Mouse (Mus musculus) forebrain, embryonic 13.5 days (tissue): ENCODE data around the gene Ppp1r10. TPM values are rescaled to one million over a fixed set of nuclear protein-coding genes. Genes with fewer than 3 reads are reported as not detected.

Experiments
- ATAC-seq: fragments of 200-750 bp; cut with Nextera tagmentation; 2 replicates; pipeline ENCODE4 v1.8.0; 2017
- H3K27ac ChIP-seq: fragments of 300-500 bp; sonication (generic); 2 replicates; pipeline ENCODE4 v1.5.1; 2015; ENCODE audit warnings: inconsistent platforms, mild to moderate bottlenecking, moderate library complexity
- H3K27me3 ChIP-seq: fragments of 300-500 bp; sonication (generic); 2 replicates; pipeline ENCODE4 v1.6.1; 2015; ENCODE audit warnings: mild to moderate bottlenecking, inconsistent platforms
- H3K36me3 ChIP-seq: fragments of 300-500 bp; sonication (generic); 2 replicates; pipeline ENCODE4 v1.6.1; 2015; ENCODE audit warnings: mild to moderate bottlenecking, inconsistent platforms; ENCODE audit not compliant: poor library complexity, severe bottlenecking
- H3K4me1 ChIP-seq: fragments of 300-500 bp; sonication (generic); 2 replicates; pipeline ENCODE4 v1.6.1; 2015; ENCODE audit warnings: inconsistent platforms
- H3K4me2 ChIP-seq: fragments of 300-500 bp; sonication (generic); 2 replicates; pipeline ENCODE4 v1.6.1; 2015; ENCODE audit warnings: inconsistent platforms, mild to moderate bottlenecking, moderate library complexity
- H3K4me3 ChIP-seq: fragments of 300-500 bp; sonication (generic); 2 replicates; pipeline ENCODE4 v1.5.1; 2015; ENCODE audit warnings: mild to moderate bottlenecking, inconsistent platforms
- H3K9ac ChIP-seq: fragments of 300-500 bp; sonication (generic); 2 replicates; pipeline ENCODE4 v1.6.1; 2015; ENCODE audit warnings: mild to moderate bottlenecking, inconsistent platforms
- H3K9me3 ChIP-seq: fragments of 300-500 bp; sonication (generic); replicated peaks from 2 replicates; pipeline ENCODE4 v1.6.1; 2016; ENCODE audit warnings: inconsistent platforms
- WGBS: fragments of 180-500 bp; shearing (Covaris S2); methylation state at CpG from one replicate; pipeline ENCODE4 v1.1.7; 2015; 5-methylcytosine and 5-hydroxymethylcytosine counted together
- polyA plus RNA-seq: library from polyadenylated mRNA; unstranded; fragments of >200 nt; fragmentation: Nextera tagmentation; extraction: Ambion mirVana; gene quantifications from 2 replicates; pipeline ENCODE4 v1.2.1, GENCODE M21; 2015

Gene Ppp1r10
- polyA plus RNA-seq, 1 experiment from 2014 or later: 52.2 TPM

GRCm38 (mm10) chr17:35909186-35909918, 6.9 kb upstream of the Ppp1r10 start:
- no peaks in the 10 kb centered on the region for H3K27me3 ChIP-seq
- peak overlapping the region; percentile 74 for H3K4me3 ChIP-seq
- WGBS: 24% methylated on average over 20 of the region's 20 CpGs
- peak overlapping the region; percentile 85 for H3K9ac ChIP-seq
- peak overlapping the region; percentile 95 for H3K4me2 ChIP-seq
- no peaks in the 10 kb centered on the region for H3K9me3 ChIP-seq
- H3K36me3 ChIP-seq: peaks cover 72% of the 10 kb centered on the region
- peak; percentile 34 for ATAC-seq
- peak overlapping the region; percentile 85 for H3K27ac ChIP-seq
- H3K4me1 ChIP-seq: peaks cover 25% of the 10 kb centered on the region

GRCm38 (mm10) chr17:35909919-35910369, 6.3 kb upstream of the Ppp1r10 start, which contains the start of gene Atat1:
Atat1 (minus strand) TSS chr17:35910075.
- H3K27ac ChIP-seq: peak within 1 kb of the TSS; percentile 85
- no peaks in the 10 kb centered on the region for H3K9me3 ChIP-seq
- peaks cover 25% of the 10 kb centered on the region for H3K4me1 ChIP-seq
- H3K27me3 ChIP-seq: no peaks in the 10 kb centered on the region
- H3K4me3 ChIP-seq: peak within 1 kb of the TSS; percentile 74
- H3K4me2 ChIP-seq: peak within 1 kb of the TSS; percentile 95
- H3K36me3 ChIP-seq: peaks cover 68% of the 10 kb centered on the region
- H3K9ac ChIP-seq: peak within 1 kb of the TSS; percentile 85
- peak; percentile 94 for ATAC-seq
- WGBS: 3% methylated on average over 24 of the region's 25 CpGs

GRCm38 (mm10) chr17:35914975-35915374, 1.3 kb upstream of the Ppp1r10 start:
- no peak overlapping the region for H3K27ac ChIP-seq
- H3K36me3 ChIP-seq: peaks cover 32% of the 10 kb centered on the region; the same call in 1 of the 2 replicates
- H3K4me3 ChIP-seq: no peak overlapping the region
- ATAC-seq: no peak
- no peaks in the 10 kb centered on the region for H3K27me3 ChIP-seq
- H3K9me3 ChIP-seq: no peaks in the 10 kb centered on the region
- peaks cover 15% of the 10 kb centered on the region for H3K4me1 ChIP-seq
- 84% methylated on average over 6 of the region's 6 CpGs for WGBS
- no peak overlapping the region for H3K9ac ChIP-seq
- H3K4me2 ChIP-seq: peak overlapping the region; percentile 73

GRCm38 (mm10) chr17:35915538-35916296, 517 bp upstream of the Ppp1r10 start:
- peak overlapping the region; percentile 73 for H3K4me2 ChIP-seq
- peaks cover 23% of the 10 kb centered on the region for H3K4me1 ChIP-seq
- H3K27me3 ChIP-seq: no peaks in the 10 kb centered on the region
- H3K4me3 ChIP-seq: peak overlapping the region; percentile 76
- peak overlapping the region; percentile 63 for H3K9ac ChIP-seq
- peak overlapping the region; percentile 99 for H3K27ac ChIP-seq
- WGBS: 3% methylated on average over 28 of the region's 28 CpGs
- no peak; the same call in 1 of the 2 replicates for ATAC-seq
- H3K36me3 ChIP-seq: peaks cover 32% of the 10 kb centered on the region; the same call in 1 of the 2 replicates
- H3K9me3 ChIP-seq: no peaks in the 10 kb centered on the region

DNA sequence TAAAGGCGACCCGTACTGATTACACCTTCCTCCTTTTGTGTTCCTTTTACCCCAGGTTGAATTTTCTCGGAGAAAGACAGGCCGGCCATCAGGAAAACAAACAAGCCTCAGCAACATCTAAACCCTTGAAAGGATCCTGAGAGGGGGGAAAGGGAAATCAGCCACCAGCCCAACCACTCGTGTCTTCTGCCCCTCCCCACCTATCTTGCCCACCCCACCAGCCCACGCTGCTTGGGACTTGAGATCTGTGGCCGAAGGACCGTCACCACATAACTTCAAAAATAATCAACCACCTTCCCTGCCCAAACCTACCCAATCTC, 869 bp downstream of the Ppp1r10 start:
- Histone ChIP-seq H3K4me1 (peaks cover 35% of the 10 kb centered on the region), H3K27me3 (no peaks in the 10 kb centered on the region), H3K36me3 (peaks cover 18% of the 10 kb centered on the region; the same call in 1 of the 2 replicates), H3K27ac (peak overlapping the region; percentile 99), H3K9ac (peak overlapping the region; percentile 98), H3K9me3 (no peaks in the 10 kb centered on the region), H3K4me3 (peak overlapping the region; percentile 76), H3K4me2 (peak overlapping the region; percentile 79)
- ATAC-seq: no peak
- WGBS: 0% methylated on average over 8 of the region's 8 CpGs

- Histone ChIP-seq H3K27ac (peak overlapping the region; percentile 99), H3K9me3 (no peaks in the 10 kb centered on the region), H3K4me3 (peak overlapping the region; percentile 76), H3K9ac (peak overlapping the region; percentile 98), H3K36me3 (peaks cover 13% of the 10 kb centered on the region; the same call in 1 of the 2 replicates), H3K27me3 (no peaks in the 10 kb centered on the region), H3K4me2 (peak overlapping the region; percentile 79), H3K4me1 (peaks cover 35% of the 10 kb centered on the region)
- ATAC-seq: peak; percentile 11
- 0% methylated on average over 13 of the region's 13 CpGs for WGBS
Measured at GRCm38 (mm10) chr17:35917463-35918251, 1.4 kb downstream of the Ppp1r10 start.

DNA sequence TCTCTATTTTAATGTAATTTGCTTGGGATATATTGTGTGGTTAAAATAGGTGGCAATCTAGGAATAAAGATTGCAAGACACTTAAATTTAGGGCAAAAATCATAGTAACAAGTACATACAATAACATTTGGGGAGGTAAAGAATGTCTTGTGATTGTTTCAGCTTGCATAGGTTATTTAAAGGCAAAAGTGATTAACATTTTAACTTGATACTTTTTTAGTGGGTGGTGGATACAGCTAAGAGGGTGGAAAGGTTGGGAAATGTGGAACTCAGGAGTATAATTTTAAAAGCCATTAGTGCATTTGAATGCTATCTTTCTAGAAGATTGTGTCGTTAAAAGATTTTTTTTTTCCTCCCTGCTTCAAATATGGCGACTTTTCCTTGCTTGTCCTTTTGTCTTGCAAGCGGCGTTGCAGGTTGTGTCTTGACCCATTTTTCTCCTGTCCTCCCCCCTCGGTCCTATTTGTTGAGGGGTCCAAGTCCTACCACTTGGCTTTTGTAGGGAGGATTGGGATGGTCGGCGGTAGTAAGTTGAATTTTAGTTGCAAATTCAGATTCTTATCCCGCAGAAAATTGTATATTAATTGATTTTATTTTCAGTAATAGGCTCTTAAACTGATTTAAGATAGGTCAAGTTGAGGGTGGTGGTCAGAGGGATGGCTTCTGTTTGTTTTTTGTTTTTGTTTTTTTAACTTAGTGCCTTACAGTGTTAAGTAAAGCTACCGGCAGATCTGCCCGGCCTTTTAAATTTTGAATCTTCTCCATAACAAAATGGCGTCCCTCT, 2.2 kb downstream of the Ppp1r10 start:
- no peak for ATAC-seq
- under 1% methylated on average over 11 of the region's 11 CpGs for WGBS
- Histone ChIP-seq H3K4me2 (peak overlapping the region; percentile 79), H3K9me3 (no peaks in the 10 kb centered on the region), H3K27ac (peak overlapping the region; percentile 99), H3K4me3 (peak overlapping the region; percentile 76), H3K36me3 (peaks cover 12% of the 10 kb centered on the region), H3K4me1 (peaks cover 35% of the 10 kb centered on the region), H3K27me3 (no peaks in the 10 kb centered on the region), H3K9ac (peak overlapping the region; percentile 98)

DNA sequence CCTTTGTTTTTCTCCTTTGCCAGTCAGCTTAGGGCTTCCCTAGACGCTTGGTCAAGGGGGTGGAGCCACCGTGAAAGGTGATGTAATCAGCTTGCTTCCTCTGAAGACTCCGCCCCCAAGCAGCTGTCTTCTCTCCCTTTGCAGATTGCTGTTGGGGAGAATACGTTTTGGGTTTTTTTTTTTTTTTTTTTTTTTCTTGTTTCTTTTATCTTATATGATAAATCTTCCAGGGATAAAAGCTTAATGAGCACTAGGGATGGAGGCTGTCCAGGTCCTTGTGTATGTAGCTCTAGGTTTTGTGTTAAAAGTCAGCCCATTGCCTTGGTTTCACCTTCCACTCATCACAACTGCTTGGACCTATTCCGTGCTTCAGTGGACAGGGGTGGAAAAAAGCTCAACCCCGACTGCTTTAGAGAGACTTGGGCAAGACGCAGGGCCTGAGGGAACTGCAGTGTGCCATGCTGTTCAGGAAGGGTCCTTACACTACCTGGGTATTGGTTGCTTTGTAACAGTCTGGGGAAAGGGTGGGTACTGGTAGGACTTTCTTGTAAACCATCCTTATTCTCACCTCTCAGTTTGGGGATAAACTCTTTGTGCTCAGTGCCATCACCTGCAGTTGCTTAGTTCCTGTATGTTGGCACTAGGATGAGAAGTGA, 3.0 kb downstream of the Ppp1r10 start:
- Histone ChIP-seq H3K9ac (peak overlapping the region; percentile 98), H3K36me3 (peaks cover 16% of the 10 kb centered on the region), H3K4me3 (peak overlapping the region; percentile 76), H3K27me3 (no peaks in the 10 kb centered on the region), H3K9me3 (no peaks in the 10 kb centered on the region), H3K27ac (peak overlapping the region; percentile 99), H3K4me1 (peaks cover 35% of the 10 kb centered on the region), H3K4me2 (peak overlapping the region; percentile 79)
- WGBS: 10% methylated on average over 7 of the region's 7 CpGs
- ATAC-seq: peak; percentile 46

- H3K27me3 ChIP-seq: no peaks in the 10 kb centered on the region
- H3K4me3 ChIP-seq: peak overlapping the region; percentile 76
- peak overlapping the region; percentile 99 for H3K27ac ChIP-seq
- H3K4me2 ChIP-seq: peak overlapping the region; percentile 79
- H3K36me3 ChIP-seq: peaks cover 19% of the 10 kb centered on the region
- 50% methylated on average over 6 of the region's 6 CpGs for WGBS
- peak overlapping the region; percentile 98 for H3K9ac ChIP-seq
- H3K4me1 ChIP-seq: peaks cover 35% of the 10 kb centered on the region
- H3K9me3 ChIP-seq: no peaks in the 10 kb centered on the region
- ATAC-seq: no peak
Measured at GRCm38 (mm10) chr17:35919864-35920301, 3.6 kb downstream of the Ppp1r10 start.

DNA sequence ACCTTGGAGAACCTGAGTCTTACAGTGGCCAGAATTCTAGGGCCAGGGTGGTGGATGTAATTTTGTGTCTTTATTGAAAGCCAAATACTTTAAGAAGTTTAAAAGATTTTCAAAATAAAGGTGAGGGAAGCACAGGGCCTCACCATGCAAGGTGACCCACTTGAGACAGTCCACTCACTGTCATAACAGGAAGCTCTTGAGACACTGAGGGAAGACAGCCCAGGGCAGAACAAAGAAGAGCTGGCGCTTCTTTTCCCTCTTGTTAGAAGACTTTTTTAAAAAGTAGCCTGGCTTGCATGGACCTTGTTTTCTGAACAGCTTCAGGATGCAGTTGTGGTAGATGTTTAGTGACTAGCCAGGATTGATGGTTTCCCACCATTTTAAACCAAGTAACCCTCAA, 4.2 kb downstream of the Ppp1r10 start:
- peak overlapping the region; percentile 99 for H3K27ac ChIP-seq
- H3K4me1 ChIP-seq: peaks cover 32% of the 10 kb centered on the region
- H3K4me2 ChIP-seq: peak overlapping the region; percentile 79
- H3K4me3 ChIP-seq: peak overlapping the region; percentile 76; the same call in 1 of the 2 replicates
- ATAC-seq: no peak
- H3K27me3 ChIP-seq: no peaks in the 10 kb centered on the region
- 86% methylated on average over 1 of the region's 1 CpGs for WGBS
- no peaks in the 10 kb centered on the region for H3K9me3 ChIP-seq
- H3K9ac ChIP-seq: peak overlapping the region; percentile 98; the same call in 1 of the 2 replicates
- peaks cover 24% of the 10 kb centered on the region for H3K36me3 ChIP-seq
